Mouse (Mus musculus): ENCODE data around the gene Abcb6. TPM values are rescaled to one million over a fixed set of nuclear protein-coding genes. Genes with fewer than 3 reads are reported as not detected.
A peak's percentile ranks its signal among the peaks of the same experiment; 100 is the strongest.

Gene Abcb6
- total and polyA plus RNA-seq, 2 experiments from 2014 or later: 42.5 to 46.0 TPM

GRCm38 (mm10) chr1:75136730-75137129 is 43.5 kb downstream of the Abcb6 start:
- WGBS: 83% methylated on average over 3 of the region's 3 CpGs
- H3K4me2 ChIP-seq (ENCODE audit: low read depth): no peak overlapping the region
- DNase-seq: no peak
- H3K4me3 ChIP-seq (ENCODE audit: low read depth, low read length): no peak overlapping the region
- no peak for TF ChIP-seq CTCF (IDR thresholded peaks at IDR 0.05; ENCODE audit: low read depth)
- H3K4me1 ChIP-seq (ENCODE audit: insufficient read depth): peaks cover 6% of the 10 kb centered on the region
- peaks cover 42% of the 10 kb centered on the region for H3K36me3 ChIP-seq (ENCODE audit: insufficient read depth)
- ATAC-seq: no peak
- H3K9me3 ChIP-seq (ENCODE audit: low read length): no peaks in the 10 kb centered on the region
- no peaks in the 10 kb centered on the region for H3K27me3 ChIP-seq (ENCODE audit: insufficient read depth, low read length)
- no peak overlapping the region for H3K27ac ChIP-seq (ENCODE audit: low read depth, low read length)
- no peak overlapping the region for H3K9ac ChIP-seq

- no peak for TF ChIP-seq CTCF (IDR thresholded peaks at IDR 0.05; ENCODE audit: low read depth)
- H3K4me1 ChIP-seq (ENCODE audit: insufficient read depth): peaks cover 6% of the 10 kb centered on the region
- H3K4me3 ChIP-seq (ENCODE audit: low read depth, low read length): no peak overlapping the region
- H3K36me3 ChIP-seq (ENCODE audit: insufficient read depth): peaks cover 42% of the 10 kb centered on the region
- H3K4me2 ChIP-seq (ENCODE audit: low read depth): no peak overlapping the region
- no peak for ATAC-seq
- 94% methylated on average over 6 of the region's 6 CpGs for WGBS
- no peaks in the 10 kb centered on the region for H3K9me3 ChIP-seq (ENCODE audit: low read length)
- H3K27ac ChIP-seq (ENCODE audit: low read depth, low read length): no peak overlapping the region
- no peaks in the 10 kb centered on the region for H3K27me3 ChIP-seq (ENCODE audit: insufficient read depth, low read length)
- no peak for DNase-seq
- no peak overlapping the region for H3K9ac ChIP-seq
These were observed 43.9 kb downstream of the Abcb6 start for GRCm38 (mm10) chr1:75136293-75136692.

DNA sequence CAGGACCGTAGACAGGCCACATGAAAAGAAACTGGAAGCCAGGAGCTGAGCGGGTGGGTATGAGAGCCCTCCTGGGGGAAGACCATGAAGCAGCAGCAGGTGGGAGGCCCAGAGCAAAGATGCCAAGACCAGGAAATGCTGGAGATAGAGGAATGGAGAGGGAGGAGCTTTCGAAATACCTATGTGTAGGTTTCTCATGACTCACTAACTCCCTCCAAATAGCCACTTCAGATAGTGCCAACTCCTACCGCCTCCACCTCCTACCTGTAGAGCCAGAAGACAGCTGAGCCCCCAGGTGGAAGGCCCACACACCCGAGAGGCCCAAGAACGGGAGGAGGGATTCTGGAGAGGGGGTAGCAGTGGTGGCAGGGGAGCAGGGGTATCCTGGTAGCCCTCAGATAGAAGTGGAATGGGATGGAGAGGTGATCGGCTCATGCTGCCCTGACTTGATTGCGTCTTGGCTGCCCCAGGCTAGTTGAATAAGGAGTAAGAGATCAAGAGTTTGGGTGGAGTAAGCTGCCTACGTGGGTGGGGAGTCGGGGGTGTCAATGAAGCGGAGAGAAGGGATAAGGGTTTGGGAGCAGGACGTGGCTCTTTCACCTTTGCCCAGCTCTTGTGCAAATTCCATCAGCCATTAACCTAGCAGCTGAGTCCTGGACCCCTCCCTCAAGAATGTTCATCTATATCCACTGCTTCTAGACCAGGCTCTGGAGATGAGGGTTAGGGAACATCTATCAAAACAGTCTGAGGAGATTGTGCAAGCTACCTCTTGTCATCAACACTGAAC is 46.6 kb downstream of the Abcb6 start, which contains the start of gene Slc23a3:
Gene Slc23a3, minus strand, starts transcription at position 470 of the 787 bp plus-strand sequence.
- TF ChIP-seq CTCF (IDR thresholded peaks at IDR 0.05; ENCODE audit: low read depth): no peak
- no peak for DNase-seq
- H3K9ac ChIP-seq: no peak within 1 kb of the TSS
- no peak within 1 kb of the TSS for H3K4me3 ChIP-seq (ENCODE audit: low read depth, low read length)
- no peak within 1 kb of the TSS for H3K27ac ChIP-seq (ENCODE audit: low read depth, low read length)
- no peak within 1 kb of the TSS for H3K4me2 ChIP-seq (ENCODE audit: low read depth)
- H3K4me1 ChIP-seq (ENCODE audit: insufficient read depth): no peaks in the 10 kb centered on the region
- no peaks in the 10 kb centered on the region for H3K9me3 ChIP-seq (ENCODE audit: low read length)
- no peak for ATAC-seq
- 67% methylated on average over 12 of the region's 12 CpGs for WGBS
- H3K27me3 ChIP-seq (ENCODE audit: insufficient read depth, low read length): no peaks in the 10 kb centered on the region
- H3K36me3 ChIP-seq (ENCODE audit: insufficient read depth): peaks cover 36% of the 10 kb centered on the region

DNA sequence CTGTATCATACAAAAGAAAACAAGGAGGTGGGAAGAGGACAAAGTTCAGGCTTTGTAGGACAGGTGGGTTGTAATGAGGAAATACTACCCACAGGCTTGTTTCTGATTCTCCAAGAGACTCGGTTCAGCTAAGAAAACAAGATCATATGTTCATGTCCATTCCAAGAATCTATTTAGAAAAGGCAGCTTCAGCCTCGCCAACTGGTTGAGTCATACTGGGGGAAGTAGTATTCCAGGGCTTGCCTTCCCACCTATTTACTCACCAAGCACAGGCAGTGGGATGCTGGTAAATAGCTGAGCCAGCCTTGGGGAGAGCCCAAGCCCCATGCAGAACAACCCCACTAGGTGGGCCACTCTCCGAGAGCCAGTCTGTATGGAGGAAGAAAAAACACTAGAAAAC is 51.6 kb downstream of the Abcb6 start:
- Histone ChIP-seq H3K9me3 (ENCODE audit: low read length) (no peaks in the 10 kb centered on the region), H3K27ac (ENCODE audit: low read depth, low read length) (no peak overlapping the region), H3K9ac (no peak overlapping the region), H3K4me2 (ENCODE audit: low read depth) (no peak overlapping the region), H3K27me3 (ENCODE audit: insufficient read depth, low read length) (no peaks in the 10 kb centered on the region), H3K36me3 (ENCODE audit: insufficient read depth) (no peaks in the 10 kb centered on the region), H3K4me3 (ENCODE audit: low read depth, low read length) (no peak overlapping the region), H3K4me1 (ENCODE audit: insufficient read depth) (no peaks in the 10 kb centered on the region)
- DNase-seq (no peak), ATAC-seq (no peak)
- TF ChIP-seq CTCF (IDR thresholded peaks at IDR 0.05; ENCODE audit: low read depth): no peak
- 88% methylated on average over 3 of the region's 3 CpGs for WGBS

GRCm38 (mm10) chr1:75125418-75125817 is 54.8 kb downstream of the Abcb6 start:
- Histone ChIP-seq H3K36me3 (ENCODE audit: insufficient read depth) (no peaks in the 10 kb centered on the region), H3K4me3 (ENCODE audit: low read depth, low read length) (peak overlapping the region; percentile 67), H3K9me3 (ENCODE audit: low read length) (no peaks in the 10 kb centered on the region), H3K27ac (ENCODE audit: low read depth, low read length) (peak overlapping the region; percentile 90), H3K4me2 (ENCODE audit: low read depth) (peak overlapping the region; percentile 62), H3K27me3 (ENCODE audit: insufficient read depth, low read length) (no peaks in the 10 kb centered on the region), H3K9ac (no peak overlapping the region), H3K4me1 (ENCODE audit: insufficient read depth) (no peaks in the 10 kb centered on the region)
- TF ChIP-seq CTCF (IDR thresholded peaks at IDR 0.05; ENCODE audit: low read depth): no peak
- WGBS: 39% methylated on average over 5 of the region's 5 CpGs
- DNase-seq (no peak), ATAC-seq (no peak; the same call in 1 of the 2 replicates)

GRCm38 (mm10) chr1:75124346-75125321 is 55.6 kb downstream of the Abcb6 start, which contains the start of gene Nhej1:
Nhej1 (minus strand) TSS chr1:75125200.
- peak; percentile 98 for DNase-seq
- H3K36me3 ChIP-seq (ENCODE audit: insufficient read depth): no peaks in the 10 kb centered on the region
- H3K9ac ChIP-seq: peak within 1 kb of the TSS; percentile 59
- peak; percentile 78 for TF ChIP-seq CTCF (IDR thresholded peaks at IDR 0.05; ENCODE audit: low read depth)
- no peaks in the 10 kb centered on the region for H3K27me3 ChIP-seq (ENCODE audit: insufficient read depth, low read length)
- ATAC-seq: peak; percentile 95
- H3K27ac ChIP-seq (ENCODE audit: low read depth, low read length): peak within 1 kb of the TSS; percentile 90
- H3K4me3 ChIP-seq (ENCODE audit: low read depth, low read length): peak within 1 kb of the TSS; percentile 67
- no peaks in the 10 kb centered on the region for H3K4me1 ChIP-seq (ENCODE audit: insufficient read depth)
- WGBS: 3% methylated on average over 56 of the region's 56 CpGs
- peak within 1 kb of the TSS; percentile 62 for H3K4me2 ChIP-seq (ENCODE audit: low read depth)
- H3K9me3 ChIP-seq (ENCODE audit: low read length): no peaks in the 10 kb centered on the region
